Mouse (Mus musculus) cerebellum, postnatal 10 days (tissue): ENCODE results near the gene Acsbg1.

Experiments
- DNase-seq, 2 experiments: peaks; one replicate each; pipeline ENCODE4 v3.0.0; 2021; ENCODE audit warnings: mixed read lengths in 2 of 2

Acsbg1 gene

GRCm38 (mm10) chr9:54668455-54668854 is 6.8 kb upstream of the Acsbg1 start:
- DNase-seq = peak; percentile 61 to 63

- DNase-seq = no peak
These were observed 4.4 kb upstream of the Acsbg1 start for GRCm38 (mm10) chr9:54666116-54666515.

- peak; percentile 67 to 71 for DNase-seq
These were observed 2.7 kb upstream of the Acsbg1 start for GRCm38 (mm10) chr9:54664358-54664757.

- no peak for DNase-seq
These were observed 2.9 kb downstream of the Acsbg1 start for GRCm38 (mm10) chr9:54658773-54659172.

- DNase-seq = no peak
These were observed 5.3 kb downstream of the Acsbg1 start for GRCm38 (mm10) chr9:54656402-54656801.

- no peak for DNase-seq
These were observed 5.8 kb downstream of the Acsbg1 start for GRCm38 (mm10) chr9:54655846-54656245.

- no peak for DNase-seq
These were observed 8.9 kb downstream of the Acsbg1 start for GRCm38 (mm10) chr9:54652778-54653177.

GRCm38 (mm10) chr9:54649360-54649759 is 12.3 kb downstream of the Acsbg1 start:
- no peak for DNase-seq

- no peak for DNase-seq
These were observed 14.2 kb downstream of the Acsbg1 start for GRCm38 (mm10) chr9:54647456-54647855.

GRCm38 (mm10) chr9:54646252-54646651 is 15.4 kb downstream of the Acsbg1 start:
- no peak for DNase-seq

GRCm38 (mm10) chr9:54645530-54645929 is 16.1 kb downstream of the Acsbg1 start:
- DNase-seq = no peak

GRCm38 (mm10) chr9:54643179-54643578 is 18.5 kb downstream of the Acsbg1 start:
- DNase-seq = no peak

- DNase-seq = no peak
These were observed 19.1 kb downstream of the Acsbg1 start for GRCm38 (mm10) chr9:54642556-54642955.

- DNase-seq = no peak
These were observed 19.5 kb downstream of the Acsbg1 start for GRCm38 (mm10) chr9:54642149-54642548.

GRCm38 (mm10) chr9:54641548-54641947 is 20.1 kb downstream of the Acsbg1 start:
- no peak for DNase-seq

- no peak for DNase-seq
These were observed 22.5 kb downstream of the Acsbg1 start for GRCm38 (mm10) chr9:54639192-54639591.

GRCm38 (mm10) chr9:54637510-54638314 is 24.0 kb downstream of the Acsbg1 start:
- no peak for DNase-seq

GRCm38 (mm10) chr9:54633401-54633800 is 28.3 kb downstream of the Acsbg1 start:
- DNase-seq = no peak

GRCm38 (mm10) chr9:54630905-54631304 is 30.8 kb downstream of the Acsbg1 start:
- DNase-seq = no peak

GRCm38 (mm10) chr9:54629613-54630261 is 31.9 kb downstream of the Acsbg1 start:
- peak; percentile 63 to 67 for DNase-seq

- DNase-seq = peak; percentile 49 to 60
These were observed 32.9 kb downstream of the Acsbg1 start for GRCm38 (mm10) chr9:54628752-54629151.

GRCm38 (mm10) chr9:54627240-54627639 is 34.4 kb downstream of the Acsbg1 start:
- no peak for DNase-seq

GRCm38 (mm10) chr9:54614182-54614850 is 47.4 kb downstream of the Acsbg1 start:
- DNase-seq = peak; percentile 59 to 87

- DNase-seq = no peak
These were observed 48.9 kb downstream of the Acsbg1 start for GRCm38 (mm10) chr9:54612781-54613191.
